8 mouse cellular contexts compared by ENCODE assay signal in genomic region chr3:94839101-94839500, GRCm38 (mm10). TPM values are rescaled to one million over a fixed set of nuclear protein-coding genes. Genes with fewer than 3 reads are reported as not detected.
A peak's percentile ranks its signal among the peaks of the same experiment; 100 is the strongest.
DNase-seq lines count a peak whose midpoint lies in the region; ATAC-seq and TF ChIP-seq lines count a peak whose summit lies in the region.

No protein-coding gene starts in this region.

- peak overlapping the region; percentile 99 for H3K27ac ChIP-seq in layer of hippocampus, adult 2 months
- no peak overlapping the region for H3K27ac ChIP-seq in forebrain, embryonic 11.5 days (ENCODE audit: low read depth, low read length)
- no peak overlapping the region for H3K27ac ChIP-seq in limb, embryonic 11.5 days (replicated peaks; ENCODE audit: low read depth, low read length)
- peak overlapping the region; percentile 99 for H3K27ac ChIP-seq in neural tube, embryonic 15.5 days (replicated peaks)

- no peak for ATAC-seq in forebrain, embryonic 11.5 days (replicated peaks; ENCODE audit: low FRiP score)
- ATAC-seq in limb, embryonic 11.5 days (ENCODE audit: insufficient number of reproducible peaks, low FRiP score, low TSS enrichment, low read depth), result no peak
- ATAC-seq in neural tube, embryonic 15.5 days (ENCODE audit: low FRiP score), result no peak

- no peaks in the 10 kb centered on the region for H3K36me3 ChIP-seq in forebrain, embryonic 11.5 days (ENCODE audit: control insufficient read depth, insufficient read depth, low read length)
- no peaks in the 10 kb centered on the region for H3K36me3 ChIP-seq in limb, embryonic 11.5 days (ENCODE audit: control insufficient read depth, insufficient read depth, low read length)
- no peaks in the 10 kb centered on the region for H3K36me3 ChIP-seq in neural tube, embryonic 15.5 days

- DNase-seq in layer of hippocampus, adult 2 months (ENCODE audit: low spot score in 2 of 2), result no peak
- DNase-seq in layer of hippocampus, adult 18-20 months (ENCODE audit: low spot score in 2 of 2), result no peak
- no peak for DNase-seq in forebrain, embryonic 11.5 days (ENCODE audit: low spot score)
- DNase-seq in limb, embryonic 11.5 days (ENCODE audit: low spot score), result no peak
- DNase-seq in layer of hippocampus, adult 8-10 months (ENCODE audit: low spot score in 2 of 2), result no peak
- no peak for DNase-seq in adrenal gland, postnatal 14 days
- DNase-seq in right cerebral cortex, adult 2 months (ENCODE audit: low spot score in 2 of 2), result no peak

- H3K4me1 ChIP-seq in forebrain, embryonic 11.5 days (replicated peaks; ENCODE audit: control insufficient read depth, insufficient read depth, low read length), result peaks cover 2% of the 10 kb centered on the region; the same call in 1 of the 2 replicates
- H3K4me1 ChIP-seq in limb, embryonic 11.5 days (ENCODE audit: control insufficient read depth, insufficient read depth, low read length), result 0 out of 2 replicates have a peak, but pooled peaks cover 5% of the 10 kb centered on the region
- H3K4me1 ChIP-seq in neural tube, embryonic 15.5 days, result peaks cover 27% of the 10 kb centered on the region

- H3K9ac ChIP-seq in forebrain, embryonic 11.5 days (ENCODE audit: low read length), result peak overlapping the region; percentile 92; the same call in 1 of the 2 replicates
- H3K9ac ChIP-seq in limb, embryonic 11.5 days (ENCODE audit: low read length), result no peak overlapping the region
- H3K9ac ChIP-seq in neural tube, embryonic 15.5 days (replicated peaks), result peak overlapping the region; percentile 83

- peak overlapping the region; percentile 70 for H3K4me2 ChIP-seq in forebrain, embryonic 11.5 days (ENCODE audit: low read depth, low read length, severe bottlenecking)
- peak overlapping the region; percentile 76; the same call in 1 of the 2 replicates for H3K4me2 ChIP-seq in limb, embryonic 11.5 days (ENCODE audit: low read depth, severe bottlenecking)
- H3K4me2 ChIP-seq in neural tube, embryonic 15.5 days, result peak overlapping the region; percentile 71

- H3K9me3 ChIP-seq in forebrain, embryonic 11.5 days (ENCODE audit: control insufficient read depth, low read length), result no peaks in the 10 kb centered on the region
- H3K9me3 ChIP-seq in limb, embryonic 11.5 days (ENCODE audit: control insufficient read depth, low read length), result no peaks in the 10 kb centered on the region
- H3K9me3 ChIP-seq in neural tube, embryonic 15.5 days (replicated peaks), result no peaks in the 10 kb centered on the region

- WGBS in forebrain, embryonic 11.5 days, result 76% methylated on average over 5 of the region's 5 CpGs
- WGBS in limb, embryonic 11.5 days, result 85% methylated on average over 5 of the region's 5 CpGs
- WGBS in neural tube, embryonic 15.5 days, result 67% methylated on average over 5 of the region's 5 CpGs

- no peaks in the 10 kb centered on the region for H3K27me3 ChIP-seq in forebrain, embryonic 11.5 days (ENCODE audit: control insufficient read depth, insufficient read depth, low read length)
- H3K27me3 ChIP-seq in limb, embryonic 11.5 days (ENCODE audit: control insufficient read depth, insufficient read depth, low read length), result no peaks in the 10 kb centered on the region
- no peaks in the 10 kb centered on the region for H3K27me3 ChIP-seq in neural tube, embryonic 15.5 days (replicated peaks)

- no peak for TF ChIP-seq CTCF in layer of hippocampus, adult 2 months (conservative IDR thresholded peaks at IDR 0.05)

- H3K4me3 ChIP-seq in layer of hippocampus, adult 2 months, result peak overlapping the region; percentile 65
- peak overlapping the region; percentile 74 for H3K4me3 ChIP-seq in forebrain, embryonic 11.5 days (ENCODE audit: low read depth, low read length)
- H3K4me3 ChIP-seq in limb, embryonic 11.5 days (ENCODE audit: low read depth, low read length), result peak overlapping the region; percentile 72; the same call in 1 of the 2 replicates
- peak overlapping the region; percentile 60 for H3K4me3 ChIP-seq in neural tube, embryonic 15.5 days (replicated peaks)

RNA-seq across cellular contexts. Expression of gene Pogz, which starts 1.7 kb away (rescaled TPM):
- total RNA-seq in layer of hippocampus, adult 2 months (2021), result 10 to 100 TPM; 61.3 to 64.6 TPM
- 10 to 100 TPM; 57.0 to 58.6 TPM for total RNA-seq in layer of hippocampus, adult 18-20 months (2021)
- 26.1 and 30.2 TPM in 2 replicates for polyA plus RNA-seq in forebrain, embryonic 11.5 days (2014; fragmentation: Nextera tagmentation; extraction: Ambion mirVana)
- polyA plus RNA-seq in limb, embryonic 11.5 days (2014; fragmentation: Nextera tagmentation; extraction: Ambion mirVana), result 25.6 and 26.3 TPM in 2 replicates
- 17.1 and 18.4 TPM in 2 replicates for polyA plus RNA-seq in neural tube, embryonic 15.5 days (2015; fragmentation: Nextera tagmentation; extraction: Ambion mirVana)
- 10 to 100 TPM; 52.0 to 71.5 (median 61.4) TPM for total RNA-seq in layer of hippocampus, adult 8-10 months (2022)
- 29.1 and 31.4 TPM in 2 replicates for total RNA-seq in adrenal gland, postnatal 14 days (2021)

RNA-seq across cellular contexts. Expression of gene Psmb4, which starts 47.7 kb away (rescaled TPM):
- 100 to 1,000 TPM; 272 to 281 TPM for total RNA-seq in layer of hippocampus, adult 2 months (2021)
- total RNA-seq in layer of hippocampus, adult 18-20 months (2021), result 100 to 1,000 TPM; 267 to 268 TPM
- polyA plus RNA-seq in forebrain, embryonic 11.5 days (2014; fragmentation: Nextera tagmentation; extraction: Ambion mirVana), result 319 and 365 TPM in 2 replicates
- 353 and 388 TPM in 2 replicates for polyA plus RNA-seq in limb, embryonic 11.5 days (2014; fragmentation: Nextera tagmentation; extraction: Ambion mirVana)
- 371 and 373 TPM in 2 replicates for polyA plus RNA-seq in neural tube, embryonic 15.5 days (2015; fragmentation: Nextera tagmentation; extraction: Ambion mirVana)
- 100 to 1,000 TPM; 219 to 262 (median 240) TPM for total RNA-seq in layer of hippocampus, adult 8-10 months (2022)
- 262 and 280 TPM in 2 replicates for total RNA-seq in adrenal gland, postnatal 14 days (2021)

RNA-seq across cellular contexts. Expression of gene Cgn, which starts 52.8 kb away (rescaled TPM):
- total RNA-seq in layer of hippocampus, adult 2 months (2021), result 1 to 10 TPM; 3.7 TPM
- total RNA-seq in layer of hippocampus, adult 18-20 months (2021), result 1 to 10 TPM; 3.6 to 3.7 TPM
- polyA plus RNA-seq in forebrain, embryonic 11.5 days (2014; fragmentation: Nextera tagmentation; extraction: Ambion mirVana), result 5.6 and 5.7 TPM in 2 replicates
- polyA plus RNA-seq in limb, embryonic 11.5 days (2014; fragmentation: Nextera tagmentation; extraction: Ambion mirVana), result 3.7 and 4.8 TPM in 2 replicates
- 15.5 and 17.3 TPM in 2 replicates for polyA plus RNA-seq in neural tube, embryonic 15.5 days (2015; fragmentation: Nextera tagmentation; extraction: Ambion mirVana)
- total RNA-seq in layer of hippocampus, adult 8-10 months (2022), result 1 to 10 TPM; 4.0 to 5.5 (median 4.7) TPM
- total RNA-seq in adrenal gland, postnatal 14 days (2021), result 2.0 and 3.3 TPM in 2 replicates

Comparison
In these comparisons a context has a peak if more than half of its experiments do, and no peak if none do; other contexts are left out.
1. H3K27ac ChIP-seq: peak in layer of hippocampus, adult 2 months (single experiment) and neural tube, embryonic 15.5 days (single experiment); none in forebrain, embryonic 11.5 days (single experiment) and limb, embryonic 11.5 days (single experiment).
2. Peak in every context shown above with its lines, with median percentiles within 50 percentile points of each other: H3K4me3 ChIP-seq and H3K4me2 ChIP-seq.